In genomic region chr13:98317246-98317677, GRCm38 (mm10) we compare ENCODE assay signal across 8 mouse cellular contexts. TPM values are rescaled to one million over a fixed set of nuclear protein-coding genes. Genes with fewer than 3 reads are reported as not detected.
A peak's percentile ranks its signal among the peaks of the same experiment; 100 is the strongest.
DNase-seq lines count a peak whose midpoint lies in the region; ATAC-seq and TF ChIP-seq lines count a peak whose summit lies in the region.

No protein-coding gene starts in this region.

- peak overlapping the region; percentile 95 for H3K9ac ChIP-seq in limb, embryonic 15.5 days
- peak overlapping the region; percentile 94 for H3K9ac ChIP-seq in stomach, embryonic 15.5 days

- no peaks in the 10 kb centered on the region for H3K4me1 ChIP-seq in cerebellum, adult 2 months (ENCODE audit: control insufficient read depth, insufficient read depth, low read length)
- no peaks in the 10 kb centered on the region; the same call in 1 of the 2 replicates for H3K4me1 ChIP-seq in thymus, adult 2 months (replicated peaks; ENCODE audit: control insufficient read depth, insufficient read depth, low read length)
- peaks cover 16% of the 10 kb centered on the region for H3K4me1 ChIP-seq in limb, embryonic 15.5 days
- peaks cover 9% of the 10 kb centered on the region; the same call in 1 of the 2 replicates for H3K4me1 ChIP-seq in stomach, embryonic 15.5 days

- 1% methylated on average over 16 of the region's 16 CpGs for WGBS in cerebellum, adult 2 months
- 1% methylated on average over 16 of the region's 16 CpGs for WGBS in thymus, adult 2 months
- 2% methylated on average over 16 of the region's 16 CpGs for WGBS in limb, embryonic 15.5 days
- 2% methylated on average over 16 of the region's 16 CpGs for WGBS in stomach, embryonic 15.5 days

- peak overlapping the region; percentile 67 for H3K27ac ChIP-seq in cerebellum, adult 2 months (ENCODE audit: insufficient read depth, low read length)
- no peak overlapping the region for H3K27ac ChIP-seq in thymus, adult 2 months (ENCODE audit: control insufficient read depth, insufficient read depth, low read length)
- H3K27ac ChIP-seq in limb, embryonic 15.5 days: peak overlapping the region; percentile 94
- H3K27ac ChIP-seq in stomach, embryonic 15.5 days: peak overlapping the region; percentile 88

- TF ChIP-seq POLR2A in cerebellum, adult 2 months (IDR thresholded peaks at IDR 0.05; ENCODE audit: borderline replicate concordance, insufficient read depth, low read length): no peak
- no peak for TF ChIP-seq POLR2A in thymus, adult 2 months (IDR thresholded peaks at IDR 0.05; ENCODE audit: control insufficient read depth, extremely low read depth, insufficient read depth, low read length, poor library complexity)

- ATAC-seq in limb, embryonic 15.5 days (ENCODE audit: insufficient number of reproducible peaks, low FRiP score, low TSS enrichment, low read depth): no peak
- ATAC-seq in stomach, embryonic 15.5 days (ENCODE audit: insufficient read depth, low FRiP score, low read depth): no peak

- peak overlapping the region; percentile 77 for H3K4me3 ChIP-seq in cerebellum, adult 2 months (replicated peaks; ENCODE audit: insufficient read depth, low read depth, low read length)
- peak overlapping the region; percentile 76 for H3K4me3 ChIP-seq in thymus, adult 2 months (ENCODE audit: control insufficient read depth, insufficient read depth, low read length)
- H3K4me3 ChIP-seq in limb, embryonic 15.5 days: peak overlapping the region; percentile 97
- peak overlapping the region; percentile 97 for H3K4me3 ChIP-seq in stomach, embryonic 15.5 days (replicated peaks)

- H3K9me3 ChIP-seq in limb, embryonic 15.5 days: no peaks in the 10 kb centered on the region
- no peaks in the 10 kb centered on the region for H3K9me3 ChIP-seq in stomach, embryonic 15.5 days

- TF ChIP-seq CTCF in cerebellum, adult 2 months (IDR thresholded peaks at IDR 0.05; ENCODE audit: borderline replicate concordance, insufficient read depth, low read depth, low read length): no peak
- no peak for TF ChIP-seq CTCF in thymus, adult 2 months (IDR thresholded peaks at IDR 0.05; ENCODE audit: borderline replicate concordance, control insufficient read depth, extremely low read depth, insufficient read depth, low read length, poor library complexity)

- no peaks in the 10 kb centered on the region for H3K27me3 ChIP-seq in cerebellum, adult 2 months (ENCODE audit: control insufficient read depth, insufficient read depth, low read length)
- H3K27me3 ChIP-seq in thymus, adult 2 months (ENCODE audit: control insufficient read depth, insufficient read depth, low read length): no peaks in the 10 kb centered on the region
- H3K27me3 ChIP-seq in limb, embryonic 15.5 days: no peaks in the 10 kb centered on the region
- no peaks in the 10 kb centered on the region for H3K27me3 ChIP-seq in stomach, embryonic 15.5 days (replicated peaks)

- H3K4me2 ChIP-seq in limb, embryonic 15.5 days: peak overlapping the region; percentile 45
- peak overlapping the region; percentile 64 for H3K4me2 ChIP-seq in stomach, embryonic 15.5 days

- no peak for DNase-seq in cerebellum, adult 2 months
- DNase-seq in cerebellum, postnatal 36 days: no peak
- DNase-seq in thymus, adult 2 months: peak; percentile 9
- DNase-seq in thymus, adult 18-20 months: no peak
- DNase-seq in urinary bladder, adult 18-20 months (ENCODE audit: low spot score in 2 of 2): no peak
- DNase-seq in c-Kit-positive CD71-positive TER-119-positive erythroid progenitor cells, embryonic 14.5 days (ENCODE audit: low spot score): no peak

- peaks cover 16% of the 10 kb centered on the region for H3K36me3 ChIP-seq in thymus, adult 2 months (ENCODE audit: control insufficient read depth, insufficient read depth, low read length)
- H3K36me3 ChIP-seq in limb, embryonic 15.5 days: peaks cover 18% of the 10 kb centered on the region
- peaks cover 3% of the 10 kb centered on the region; the same call in 1 of the 2 replicates for H3K36me3 ChIP-seq in stomach, embryonic 15.5 days

RNA-seq across cellular contexts. Expression of gene Btf3, which starts 0.5 kb away (rescaled TPM):
- 426 and 441 TPM in 2 replicates for polyA plus RNA-seq in cerebellum, adult 2 months (2012; rRNA removed)
- 200 and 204 TPM in 2 replicates for polyA plus RNA-seq in thymus, adult 2 months (2012; rRNA removed)
- 590 and 660 TPM in 2 replicates for polyA plus RNA-seq in limb, embryonic 15.5 days (2015; fragmentation: Nextera tagmentation; extraction: Ambion mirVana)
- polyA plus RNA-seq in stomach, embryonic 15.5 days (2015; fragmentation: Nextera tagmentation; extraction: Ambion mirVana): 594 and 688 TPM in 2 replicates

RNA-seq across cellular contexts. Expression of gene Foxd1, which starts 36.8 kb away (rescaled TPM):
- 0.49 and 0.73 TPM in 2 replicates for polyA plus RNA-seq in cerebellum, adult 2 months (2012; rRNA removed)
- 0.03 TPM in 2 replicates for polyA plus RNA-seq in thymus, adult 2 months (2012; rRNA removed)
- polyA plus RNA-seq in limb, embryonic 15.5 days (2015; fragmentation: Nextera tagmentation; extraction: Ambion mirVana): 0.29 TPM in 2 replicates
- 0.05 TPM in 1 of 2 replicates, not detected in the other for polyA plus RNA-seq in stomach, embryonic 15.5 days (2015; fragmentation: Nextera tagmentation; extraction: Ambion mirVana)

RNA-seq across cellular contexts. Expression of gene Gm21976, which starts 37.6 kb away (rescaled TPM):
- polyA plus RNA-seq in cerebellum, adult 2 months (2012; rRNA removed): not detected in 2 replicates
- 0.34 TPM in 1 of 2 replicates, not detected in the other for polyA plus RNA-seq in thymus, adult 2 months (2012; rRNA removed)
- polyA plus RNA-seq in limb, embryonic 15.5 days (2015; fragmentation: Nextera tagmentation; extraction: Ambion mirVana): not detected in 2 replicates
- polyA plus RNA-seq in stomach, embryonic 15.5 days (2015; fragmentation: Nextera tagmentation; extraction: Ambion mirVana): not detected in 2 replicates

RNA-seq across cellular contexts. Expression of gene Ankra2, which starts 54.4 kb away (rescaled TPM):
- polyA plus RNA-seq in cerebellum, adult 2 months (2012; rRNA removed): 42.9 and 46.8 TPM in 2 replicates
- 15.3 and 18.9 TPM in 2 replicates for polyA plus RNA-seq in thymus, adult 2 months (2012; rRNA removed)
- 23.3 and 25.3 TPM in 2 replicates for polyA plus RNA-seq in limb, embryonic 15.5 days (2015; fragmentation: Nextera tagmentation; extraction: Ambion mirVana)
- 24.7 and 26.5 TPM in 2 replicates for polyA plus RNA-seq in stomach, embryonic 15.5 days (2015; fragmentation: Nextera tagmentation; extraction: Ambion mirVana)

RNA-seq across cellular contexts. Expression of gene Utp15, which starts 54.4 kb away (rescaled TPM):
- polyA plus RNA-seq in cerebellum, adult 2 months (2012; rRNA removed): 19.2 and 19.8 TPM in 2 replicates
- polyA plus RNA-seq in thymus, adult 2 months (2012; rRNA removed): 11.3 and 12.9 TPM in 2 replicates
- polyA plus RNA-seq in limb, embryonic 15.5 days (2015; fragmentation: Nextera tagmentation; extraction: Ambion mirVana): 26.4 and 26.9 TPM in 2 replicates
- 30.1 TPM in 2 replicates for polyA plus RNA-seq in stomach, embryonic 15.5 days (2015; fragmentation: Nextera tagmentation; extraction: Ambion mirVana)
